Mouse (Mus musculus) MEL (cell line): ENCODE data around the gene Ptchd3. TPM values are rescaled to one million over a fixed set of nuclear protein-coding genes. Genes with fewer than 3 reads are reported as not detected.
A peak's percentile ranks its signal among the peaks of the same experiment; 100 is the strongest.

ENCODE experiments used
- DNase-seq: peaks from one replicate; pipeline ENCODE4 v3.0.0; 2011; ENCODE audit warnings: low read depth, low spot score
- H3K27ac ChIP-seq: 2 replicates; pipeline ENCODE4 v1.5.1; 2012; ENCODE audit warnings: low read depth, mild to moderate bottlenecking, control low read depth, low read length, moderate library complexity; ENCODE audit not compliant: control insufficient read depth
- H3K27me3 ChIP-seq, 2 experiments: fragments of 150-350 bp in 1 of 2; sonication (generic) in 1 of 2; 2 replicates each; pipeline ENCODE4 v1.6.1; 2012; ENCODE audit warnings: low read length in 2 of 2, mild to moderate bottlenecking in 2 of 2, improper control_type of control experiment in 1 of 2, moderate library complexity in 1 of 2; ENCODE audit not compliant: insufficient read depth in 2 of 2, control insufficient read depth in 1 of 2
- H3K36me3 ChIP-seq, 2 experiments: 2 replicates each; pipeline ENCODE4 v1.6.1; 2012 to 2014; ENCODE audit warnings: low read length in 2 of 2, improper control_type of control experiment in 1 of 2, inconsistent platforms in 1 of 2, mild to moderate bottlenecking in 1 of 2; ENCODE audit not compliant: insufficient read depth in 2 of 2, control insufficient read depth in 1 of 2
- H3K4me1 ChIP-seq, 2 experiments: fragments of 150-350 bp in 1 of 2; sonication (generic) in 1 of 2; 2 replicates each; pipeline ENCODE4 v1.6.1; 2012; ENCODE audit warnings: low read length in 2 of 2, improper control_type of control experiment in 1 of 2, mild to moderate bottlenecking in 1 of 2; ENCODE audit not compliant: insufficient read depth in 2 of 2, control insufficient read depth in 1 of 2
- H3K4me3 ChIP-seq, 2 experiments: fragments of 150-350 bp in 1 of 2; sonication (generic) in 1 of 2; 2 replicates each; pipeline ENCODE4 v1.5.1; 2012; ENCODE audit warnings: low read depth in 2 of 2, low read length in 2 of 2, mild to moderate bottlenecking in 2 of 2, moderate library complexity in 2 of 2, control low read depth in 1 of 2, improper control_type of control experiment in 1 of 2; ENCODE audit not compliant: control insufficient read depth in 1 of 2, insufficient read depth in 1 of 2
- H3K79me2 ChIP-seq: 2 replicates; pipeline ENCODE4 v1.6.1; 2012; ENCODE audit warnings: mild to moderate bottlenecking, low read length, moderate library complexity; ENCODE audit not compliant: control insufficient read depth, poor library complexity, insufficient read depth
- H3K9ac ChIP-seq: 2 replicates; pipeline ENCODE4 v1.6.1; 2012; ENCODE audit warnings: low read depth, mild to moderate bottlenecking, control low read depth, low read length, moderate library complexity; ENCODE audit not compliant: control insufficient read depth, poor library complexity, severe bottlenecking
- H3K9me3 ChIP-seq: fragments of 150-350 bp; sonication (generic); replicated peaks from 2 replicates; pipeline ENCODE4 v1.6.1; 2012; ENCODE audit warnings: mild to moderate bottlenecking, low read length, improper control_type of control experiment, moderate library complexity; ENCODE audit not compliant: insufficient read depth
- CTCF ChIP-seq, 3 experiments: IDR thresholded peaks in 2 of 3; conservative IDR thresholded peaks in 1 of 3; 2 replicates each; pipeline ENCODE4 v1.5.1; 2011 to 2012; ENCODE audit warnings: low read length in 3 of 3, low read depth in 2 of 3, mild to moderate bottlenecking in 2 of 3, improper control_type of control experiment in 1 of 3, inconsistent platforms in 1 of 3, mixed read lengths in 1 of 3, moderate library complexity in 1 of 3; ENCODE audit not compliant: control insufficient read depth in 1 of 3, insufficient read depth in 1 of 3, poor library complexity in 1 of 3, severe bottlenecking in 1 of 3
- E2F4 ChIP-seq: IDR thresholded peaks from 2 replicates; pipeline ENCODE4 v1.6.1; 2011; ENCODE audit warnings: low read depth, low read length, improper control_type of control experiment, borderline replicate concordance
- ELF1 ChIP-seq: IDR thresholded peaks from 2 replicates; pipeline ENCODE4 v1.6.1; 2014; ENCODE audit warnings: low read depth, mild to moderate bottlenecking, inconsistent platforms, low read length, improper control_type of control experiment, moderate library complexity
- ETS1 ChIP-seq: IDR thresholded peaks from 2 replicates; pipeline ENCODE4 v1.6.1; 2012; ENCODE audit warnings: low read depth, mild to moderate bottlenecking, inconsistent platforms, low read length, improper control_type of control experiment, moderate library complexity
- KAT2A ChIP-seq: conservative IDR thresholded peaks from 2 replicates; pipeline ENCODE4 v1.6.1; 2012; ENCODE audit warnings: low read depth, low read length, improper control_type of control experiment, inconsistent platforms
- MAFK ChIP-seq: IDR thresholded peaks from 2 replicates; pipeline ENCODE4 v1.6.1; 2011; ENCODE audit warnings: low read depth, mild to moderate bottlenecking, low read length, improper control_type of control experiment, borderline replicate concordance
- MXI1 ChIP-seq: IDR thresholded peaks from 2 replicates; pipeline ENCODE4 v1.6.1; 2011; ENCODE audit warnings: mild to moderate bottlenecking, low read depth, low read length, improper control_type of control experiment
- MYC ChIP-seq: IDR thresholded peaks from 2 replicates; pipeline ENCODE4 v1.6.1; 2011; ENCODE audit warnings: low read depth, mild to moderate bottlenecking, low read length, improper control_type of control experiment, moderate library complexity
- NELFE ChIP-seq: IDR thresholded peaks from 2 replicates; pipeline ENCODE4 v1.6.1; 2011; ENCODE audit warnings: low read depth, low read length, improper control_type of control experiment
- POLR2A ChIP-seq, 2 experiments: IDR thresholded peaks; 2 replicates each; pipeline ENCODE4 v1.6.1; 2011 to 2012; ENCODE audit warnings: low read length in 2 of 2, mild to moderate bottlenecking in 2 of 2, control low read depth in 1 of 2, improper control_type of control experiment in 1 of 2, low read depth in 1 of 2, moderate library complexity in 1 of 2; ENCODE audit not compliant: control insufficient read depth in 1 of 2, insufficient read depth in 1 of 2, poor library complexity in 1 of 2
- POLR2AphosphoS2 ChIP-seq: IDR thresholded peaks from 2 replicates; pipeline ENCODE4 v1.6.1; 2011; ENCODE audit warnings: low read length, improper control_type of control experiment
- SIN3A ChIP-seq: IDR thresholded peaks from 2 replicates; pipeline ENCODE4 v1.6.1; 2012; ENCODE audit warnings: low read length, improper control_type of control experiment, inconsistent platforms
- TBP ChIP-seq: IDR thresholded peaks from 2 replicates; pipeline ENCODE4 v1.8.0; 2011; ENCODE audit warnings: low read depth, low read length, improper control_type of control experiment
- TCF12 ChIP-seq: IDR thresholded peaks from 2 replicates; pipeline ENCODE4 v1.6.1; 2014; ENCODE audit warnings: low read depth, mild to moderate bottlenecking, inconsistent platforms, low read length, improper control_type of control experiment, moderate library complexity
- UBTF ChIP-seq: IDR thresholded peaks from 2 replicates; pipeline ENCODE4 v1.6.1; 2012; ENCODE audit warnings: low read depth, mild to moderate bottlenecking, inconsistent platforms, low read length, improper control_type of control experiment, moderate library complexity, borderline replicate concordance; ENCODE audit not compliant: insufficient read depth
- USF1 ChIP-seq: IDR thresholded peaks from 2 replicates; pipeline ENCODE4 v1.6.1; 2014; ENCODE audit warnings: low read depth, mild to moderate bottlenecking, inconsistent platforms, low read length, improper control_type of control experiment, moderate library complexity
- ZKSCAN1 ChIP-seq: IDR thresholded peaks from 2 replicates; pipeline ENCODE4 v1.6.1; 2012; ENCODE audit warnings: low read depth, mild to moderate bottlenecking, inconsistent platforms, low read length, improper control_type of control experiment, moderate library complexity
- ZMIZ1 ChIP-seq: IDR thresholded peaks from 2 replicates; pipeline ENCODE4 v1.6.1; 2012; ENCODE audit warnings: low read depth, mild to moderate bottlenecking, inconsistent platforms, low read length, improper control_type of control experiment, moderate library complexity
- ZNF384 ChIP-seq: IDR thresholded peaks from 2 replicates; pipeline ENCODE4 v1.6.1; 2012; ENCODE audit warnings: low read depth, mild to moderate bottlenecking, inconsistent platforms, low read length, improper control_type of control experiment
- polyA plus RNA-seq, 2 experiments: library from polyadenylated mRNA; stranded (reverse) in 1 of 2; unstranded in 1 of 2; fragments of >175 nt in 1 of 2; fragments of >200 nt in 1 of 2; gene quantifications; 2 replicates each; pipeline versions ENCODE4 v1.2.1 to v1.2.4; 2012; ENCODE audit warnings: low replicate concordance in 2 of 2, low read depth in 1 of 2; ENCODE audit not compliant: insufficient read length in 2 of 2, insufficient read depth in 1 of 2, missing spikeins in 1 of 2
- total RNA-seq: library from RNA; depleted of rRNA; stranded (reverse); fragments of 300-350 nt; gene quantifications from 2 replicates; pipeline ENCODE4 v1.2.3, GENCODE M21; 2012; rRNA removed

Gene Ptchd3
- total and polyA plus RNA-seq, 3 experiments, result not detected

DNA sequence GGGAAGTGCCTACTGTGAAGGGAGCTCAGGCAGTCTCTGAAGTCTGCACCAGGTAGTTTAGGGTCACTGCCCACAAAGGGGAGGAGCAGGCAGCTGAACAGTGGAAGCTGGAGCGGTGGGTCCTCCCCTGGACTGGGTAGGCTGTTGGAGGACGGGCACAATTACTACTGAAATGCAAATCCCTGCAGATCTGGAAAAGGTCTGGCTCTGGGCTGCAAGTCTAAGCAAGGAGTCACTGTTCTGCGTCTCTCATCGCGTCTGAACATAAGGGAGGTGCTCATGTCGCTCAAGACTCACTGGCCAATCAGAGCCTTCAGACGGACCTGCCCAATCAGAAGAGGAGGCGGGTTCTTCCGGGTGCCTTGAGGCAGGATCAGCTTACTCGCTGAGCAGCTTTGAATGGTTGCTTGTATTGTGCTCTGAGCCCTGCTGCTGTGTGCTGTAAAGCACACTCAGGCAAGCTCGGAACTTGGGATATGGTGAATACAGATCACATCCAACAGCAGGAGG, 17.8 kb downstream of the Ptchd3 start:
- 0 out of 4 replicates have a peak, but pooled peaks cover 0 to 1% of the 10 kb centered on the region in 2 experiments for H3K27me3 ChIP-seq

More for the DNA sequence above, 17.8 kb downstream of the Ptchd3 start:
- H3K36me3 ChIP-seq, result no peaks in the 10 kb centered on the region; a peak in 1 of 4 replicates
- H3K27ac ChIP-seq, result no peak overlapping the region
- peak overlapping the region; percentile 61 to 80 for H3K4me3 ChIP-seq
- H3K9ac ChIP-seq, result peak overlapping the region; percentile 61
- TF ChIP-seq E2F4 (no peak), MXI1 (no peak), UBTF (no peak), POLR2AphosphoS2 (peak; percentile 50; the same call in 1 of the 2 replicates), ELF1 (peak; percentile 85), SIN3A (no peak; the same call in 1 of the 2 replicates), TBP (peak; percentile 78), ZNF384 (no peak), ZKSCAN1 (no peak), POLR2A (IDR thresholded peaks at IDR 0.05; ENCODE audit: control insufficient read depth in 1 of 2, insufficient read depth in 1 of 2, low read depth in 1 of 2, low read length in 2 of 2, poor library complexity in 1 of 2) (peak; percentile 54 to 78), ETS1 (no peak), ZMIZ1 (peak; percentile 57; the same call in 1 of the 2 replicates), TCF12 (0 out of 2 replicates have a peak, but pooled peaks have one; percentile 10), USF1 (no peak), MAFK (no peak), MYC (no peak), KAT2A (no peak), CTCF (IDR thresholded peaks at IDR 0.05 in 2 of 3, conservative IDR thresholded peaks at IDR 0.05 in 1 of 3; ENCODE audit: control insufficient read depth in 1 of 3, insufficient read depth in 1 of 3, low read depth in 2 of 3, low read length in 3 of 3, poor library complexity in 1 of 3, severe bottlenecking in 1 of 3) (no peak), NELFE (peak; percentile 73)
- peak; percentile 91 for DNase-seq
- no peaks in the 10 kb centered on the region for H3K79me2 ChIP-seq
- H3K4me1 ChIP-seq, result no peaks in the 10 kb centered on the region
- H3K9me3 ChIP-seq, result no peaks in the 10 kb centered on the region

Other genes starting within 250 kb of the Ptchd3 start
- 3.6 and 4.7 TPM in 2 replicates for gene B3gntl1, start 157.1 kb upstream of the Ptchd3 start, total RNA-seq
- gene B3gntl1, start 157.1 kb upstream of the Ptchd3 start, polyA plus RNA-seq, result 1 to 10 TPM in 1 of 2 experiments, not detected in 1; 5.6 TPM
- 2.7 TPM in 2 replicates for gene Metrnl, start 128.7 kb upstream of the Ptchd3 start, total RNA-seq
- gene Metrnl, start 128.7 kb upstream of the Ptchd3 start, polyA plus RNA-seq, result 1 to 10 TPM in 1 of 2 experiments, not detected in 1; 2.9 TPM